Mouse (Mus musculus) layer of hippocampus, postnatal 25 days (tissue): ENCODE data around the gene Vamp8. TPM values are rescaled to one million over a fixed set of nuclear protein-coding genes. Genes with fewer than 3 reads are reported as not detected.
A peak's percentile ranks its signal among the peaks of the same experiment; 100 is the strongest.

Experiments used
- DNase-seq, 2 experiments: peaks; one replicate each; pipeline ENCODE4 v3.0.0; 2022; ENCODE audit warnings: mixed read lengths in 2 of 2, low spot score in 1 of 2; ENCODE audit errors: extremely low spot score in 1 of 2
- total RNA-seq, 2 experiments: library from RNA; stranded (reverse); gene quantifications; 2 replicates each; pipeline ENCODE4 v1.2.3; 2021

Gene Vamp8
- total RNA-seq, 2 experiments from 2014 or later: 14.3 to 16.2 TPM

DNA sequence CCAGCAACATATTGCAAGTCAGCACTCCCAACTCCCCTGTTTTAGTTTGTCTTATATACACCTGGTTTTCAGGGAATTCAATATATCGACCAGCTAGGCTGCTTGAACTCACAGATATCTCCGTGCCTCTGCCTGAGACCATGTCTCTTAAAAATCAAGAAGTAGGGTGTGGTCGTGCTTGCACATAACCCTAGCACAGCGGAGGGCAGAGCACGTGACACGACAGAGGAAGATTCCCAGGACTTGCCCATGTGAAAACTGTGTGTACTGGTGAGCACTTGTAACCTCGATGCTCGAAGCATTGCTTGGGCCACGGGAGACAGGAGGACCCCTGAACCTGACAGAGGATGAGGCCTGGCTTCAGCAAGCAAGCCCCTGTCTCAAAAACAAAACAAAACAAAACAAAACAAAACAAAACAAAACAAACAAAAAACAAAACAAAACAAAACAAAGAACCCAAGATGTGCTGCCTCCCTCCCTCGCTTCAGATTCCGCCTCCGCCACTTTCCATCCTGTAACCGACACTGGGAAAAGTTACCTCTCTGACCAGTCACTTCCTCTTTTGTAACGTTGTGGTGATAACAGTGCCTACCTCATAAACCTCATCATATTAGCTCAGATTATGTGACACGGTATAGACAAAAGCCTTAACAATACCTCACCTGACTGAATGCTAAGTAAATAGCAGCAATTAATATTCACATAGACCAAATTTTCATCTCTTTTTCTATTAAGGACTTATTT, 15.5 kb downstream of the Vamp8 start:
- DNase-seq: no peak

DNA sequence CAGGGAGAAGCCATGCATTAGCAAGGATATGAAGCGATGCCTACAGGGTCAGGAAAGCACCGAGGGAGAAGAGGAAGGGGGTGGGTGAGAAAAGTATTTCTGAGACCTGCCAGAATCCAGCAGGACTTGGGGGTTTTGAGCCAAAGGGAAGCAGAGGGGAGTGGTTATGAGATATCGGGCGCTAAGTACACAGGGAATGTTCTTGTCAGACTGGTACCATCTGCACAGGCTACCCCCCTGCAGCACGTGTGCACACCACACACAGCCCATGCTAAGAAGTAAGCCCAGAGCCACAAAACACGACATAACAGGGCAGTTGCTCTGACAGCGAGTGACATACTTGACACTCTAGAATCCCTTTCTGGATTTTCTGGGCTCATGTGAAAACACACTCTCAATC, 16.3 kb downstream of the Vamp8 start:
- no peak for DNase-seq

DNA sequence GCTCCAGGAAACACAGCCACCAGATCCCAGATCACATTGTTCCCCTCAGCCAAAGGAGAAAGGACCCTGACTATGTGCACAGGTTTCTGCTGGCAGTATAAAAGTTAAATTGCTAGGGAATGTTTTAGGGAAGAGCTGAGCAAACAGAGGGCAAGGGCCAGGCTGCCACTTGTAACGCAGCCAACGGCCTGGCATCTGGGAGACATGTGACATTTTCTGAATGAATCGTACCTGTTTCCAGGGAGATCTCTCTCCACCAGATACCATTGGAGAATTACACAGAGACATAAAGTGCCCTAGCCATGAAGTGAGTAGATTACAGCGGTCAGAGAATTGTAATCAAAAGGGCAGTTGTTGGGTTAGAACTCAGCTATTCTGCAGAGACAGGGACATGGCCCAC, 17.3 kb downstream of the Vamp8 start:
- DNase-seq: no peak

DNA sequence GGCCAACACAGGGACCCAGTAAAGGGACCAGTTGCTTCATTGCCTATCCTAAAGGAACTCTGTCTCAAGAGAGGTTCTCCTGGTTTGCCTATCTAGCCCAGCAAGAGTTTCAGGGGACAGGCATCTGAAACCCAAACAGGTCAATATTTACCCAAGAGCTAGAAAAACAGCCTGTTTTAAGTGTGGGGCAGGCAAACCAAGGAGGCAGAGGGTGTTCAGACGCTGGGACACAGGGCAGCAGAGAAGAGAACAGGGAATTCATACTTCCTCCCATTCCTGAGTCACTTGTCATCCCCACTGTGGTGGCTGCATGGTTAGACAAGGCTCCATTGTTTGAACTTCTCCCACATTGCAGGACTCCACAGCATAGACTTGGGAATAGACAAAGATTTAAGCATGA, 18.9 kb downstream of the Vamp8 start:
- no peak for DNase-seq

DNA sequence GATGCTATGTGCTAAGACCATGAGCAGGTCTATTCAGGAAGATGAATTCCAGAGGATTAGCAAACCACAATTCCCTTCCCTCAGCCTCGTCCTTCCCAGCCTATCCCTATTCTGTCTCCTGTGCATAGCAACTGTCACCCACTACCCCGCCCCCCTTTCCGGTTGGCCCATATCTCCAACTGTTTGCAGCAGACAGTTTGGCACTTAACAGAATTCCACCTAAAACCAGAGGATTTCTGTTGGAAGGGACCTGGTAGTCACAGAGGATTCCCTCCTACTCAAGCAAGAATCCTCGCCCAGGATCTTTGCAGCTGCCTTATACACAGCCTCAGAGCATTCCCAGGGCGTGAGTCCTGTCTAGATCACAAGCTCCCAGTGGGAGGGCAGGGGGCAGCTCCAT, 19.4 kb downstream of the Vamp8 start:
- DNase-seq: peak in 1 of 2 experiments; percentile 39

DNA sequence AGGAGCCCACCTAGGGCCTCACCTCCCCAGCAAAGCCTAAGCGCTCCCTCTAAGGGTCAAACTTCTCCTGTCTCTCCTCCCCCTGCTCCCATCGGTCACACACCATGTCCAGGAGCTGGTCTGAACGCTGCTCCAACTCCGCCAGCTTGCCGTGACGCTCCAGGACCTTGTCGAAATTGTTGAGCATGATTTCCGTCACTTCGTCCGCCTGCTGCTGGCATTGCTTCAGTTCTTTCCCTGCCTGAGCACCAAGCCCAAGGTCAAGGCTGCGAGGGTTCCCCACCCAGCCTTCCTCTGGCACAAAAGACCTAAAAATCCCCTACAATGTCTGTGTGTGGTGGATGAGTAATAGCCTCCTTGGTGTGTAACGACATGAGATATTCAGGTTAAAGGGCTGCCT, 20.4 kb downstream of the Vamp8 start:
- no peak for DNase-seq

DNA sequence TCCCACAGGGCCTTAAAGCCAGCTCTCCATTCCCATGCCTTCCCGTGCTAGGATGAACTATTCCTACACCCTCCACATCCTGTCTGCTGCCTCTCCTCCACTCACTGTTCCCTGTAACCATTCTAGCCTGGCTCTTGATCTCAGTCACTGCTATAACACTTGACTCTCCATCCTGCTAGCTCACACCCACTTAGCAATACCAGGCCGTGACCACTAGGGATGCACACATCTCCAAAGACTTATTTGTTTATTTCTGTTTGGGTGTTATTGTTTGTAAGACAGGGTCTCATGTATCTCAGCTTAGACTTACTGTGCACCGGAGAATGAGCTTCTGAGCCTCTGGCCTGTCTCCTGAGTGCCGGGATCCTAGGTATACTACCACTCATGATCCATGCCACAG, 20.9 kb downstream of the Vamp8 start:
- DNase-seq: no peak

DNA sequence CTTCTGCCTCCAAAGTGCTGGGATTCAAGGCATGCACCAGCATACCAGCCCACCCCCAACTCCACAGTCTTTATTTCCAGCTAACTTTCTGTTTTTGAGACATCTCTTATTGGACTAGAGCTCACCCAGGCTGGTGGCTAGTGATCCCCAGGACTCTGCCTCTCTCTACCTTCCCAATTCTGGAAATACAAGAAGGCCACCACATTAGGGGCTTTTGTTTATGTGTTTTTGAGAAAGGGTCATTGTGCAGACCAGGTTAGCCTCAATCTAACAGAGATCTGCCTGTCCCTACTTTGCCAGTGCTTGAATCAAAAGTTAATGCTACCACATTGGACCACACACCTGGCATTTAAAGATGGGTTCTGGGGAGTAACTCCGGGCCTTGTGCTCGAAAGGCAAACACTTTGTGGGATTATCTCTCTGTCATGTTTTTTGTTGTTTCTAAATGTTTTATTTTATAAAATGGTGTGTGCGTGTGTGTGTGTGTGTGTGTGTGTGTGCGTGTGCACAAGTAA, 23.0 kb downstream of the Vamp8 start:
- DNase-seq: no peak

DNA sequence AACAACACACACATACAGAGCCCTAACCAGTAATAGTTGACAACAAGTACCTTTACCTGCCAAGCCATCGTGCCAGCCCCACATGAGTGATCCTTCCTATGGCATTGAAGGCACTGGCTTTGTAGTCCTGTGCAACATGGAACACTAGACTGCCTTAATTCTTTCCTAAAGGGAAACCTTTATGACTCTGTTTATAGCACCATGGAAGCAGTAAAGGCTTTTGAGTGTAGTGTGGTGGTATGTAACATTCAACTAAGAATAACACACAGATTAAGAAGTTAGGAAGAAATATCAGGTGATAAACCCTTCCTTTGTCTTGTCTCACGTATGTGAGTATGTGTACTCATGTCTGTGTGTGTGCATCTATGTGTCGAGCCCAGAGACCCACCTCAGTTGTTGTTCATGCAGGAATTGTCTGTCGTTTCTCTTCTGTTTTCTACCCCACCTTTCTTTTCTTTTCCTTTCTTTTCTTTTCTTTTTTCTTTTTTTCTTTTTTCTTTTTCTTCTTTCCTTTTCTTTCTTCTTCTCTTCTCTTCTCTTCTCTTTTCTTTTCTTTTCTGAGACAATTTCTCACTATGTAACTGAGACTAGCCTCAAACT, 23.6 kb downstream of the Vamp8 start, which contains the start of gene Rnf181:
Rnf181 (minus strand) TSS at position 113 of the 600 bp plus-strand sequence.
- no peak for DNase-seq

DNA sequence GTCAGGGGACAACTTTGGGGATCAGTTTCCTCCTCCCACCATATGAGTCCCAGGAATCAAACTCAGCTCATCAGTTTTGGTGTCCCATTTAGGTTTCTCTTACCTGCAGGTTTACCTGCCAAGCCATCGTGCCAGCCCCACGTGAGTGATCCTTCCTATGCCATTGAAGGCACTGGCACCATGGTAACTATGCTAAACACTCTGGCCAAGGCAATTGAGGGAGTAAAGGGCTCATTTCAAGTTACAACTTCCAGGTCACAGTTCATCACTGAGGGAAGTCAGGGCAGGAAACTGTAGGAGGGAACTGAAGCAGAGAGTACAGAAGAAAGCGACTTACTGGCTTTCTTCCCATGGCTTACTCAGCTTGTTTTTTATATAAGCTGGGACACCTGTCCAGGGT, 24.2 kb downstream of the Vamp8 start:
- no peak for DNase-seq

DNA sequence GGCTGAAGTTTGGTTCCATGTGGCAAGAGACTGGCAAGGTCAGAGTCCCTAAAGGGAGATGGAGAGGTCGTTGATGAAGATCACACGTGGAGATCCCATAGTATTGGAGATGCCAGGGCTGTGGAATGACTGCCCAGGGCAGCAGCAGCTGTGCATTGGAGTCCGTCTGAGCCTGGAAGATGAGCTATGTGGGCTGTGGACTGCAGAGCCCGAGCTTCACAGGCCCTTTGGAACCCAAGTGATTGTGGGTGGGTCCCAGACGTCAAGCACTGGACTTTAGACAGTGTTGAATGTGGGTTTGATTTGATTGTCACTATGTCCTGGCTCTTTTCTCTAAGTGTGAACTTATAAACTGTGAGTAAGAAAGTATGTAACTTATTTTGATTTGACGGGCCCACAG, 25.5 kb downstream of the Vamp8 start:
- DNase-seq: no peak

DNA sequence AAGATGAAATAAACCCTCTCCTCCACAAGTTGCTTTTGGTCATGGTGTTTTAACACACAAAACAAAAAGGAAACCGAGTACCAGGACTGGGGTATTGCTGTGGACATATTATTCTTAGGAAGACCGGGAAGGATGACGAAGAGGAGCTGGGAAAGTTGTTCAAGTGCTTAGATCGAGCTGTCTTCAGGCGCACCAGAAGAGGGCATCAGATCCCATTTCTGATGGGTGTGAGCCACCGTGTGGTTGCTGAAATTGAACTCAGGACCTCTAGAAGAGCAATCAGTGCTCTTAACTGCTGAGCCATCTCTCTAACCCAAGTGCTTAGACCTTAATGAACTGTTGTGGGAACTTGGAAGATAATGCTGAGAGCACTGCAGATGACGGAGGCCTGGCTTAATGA, 26.5 kb downstream of the Vamp8 start:
- no peak for DNase-seq

DNA sequence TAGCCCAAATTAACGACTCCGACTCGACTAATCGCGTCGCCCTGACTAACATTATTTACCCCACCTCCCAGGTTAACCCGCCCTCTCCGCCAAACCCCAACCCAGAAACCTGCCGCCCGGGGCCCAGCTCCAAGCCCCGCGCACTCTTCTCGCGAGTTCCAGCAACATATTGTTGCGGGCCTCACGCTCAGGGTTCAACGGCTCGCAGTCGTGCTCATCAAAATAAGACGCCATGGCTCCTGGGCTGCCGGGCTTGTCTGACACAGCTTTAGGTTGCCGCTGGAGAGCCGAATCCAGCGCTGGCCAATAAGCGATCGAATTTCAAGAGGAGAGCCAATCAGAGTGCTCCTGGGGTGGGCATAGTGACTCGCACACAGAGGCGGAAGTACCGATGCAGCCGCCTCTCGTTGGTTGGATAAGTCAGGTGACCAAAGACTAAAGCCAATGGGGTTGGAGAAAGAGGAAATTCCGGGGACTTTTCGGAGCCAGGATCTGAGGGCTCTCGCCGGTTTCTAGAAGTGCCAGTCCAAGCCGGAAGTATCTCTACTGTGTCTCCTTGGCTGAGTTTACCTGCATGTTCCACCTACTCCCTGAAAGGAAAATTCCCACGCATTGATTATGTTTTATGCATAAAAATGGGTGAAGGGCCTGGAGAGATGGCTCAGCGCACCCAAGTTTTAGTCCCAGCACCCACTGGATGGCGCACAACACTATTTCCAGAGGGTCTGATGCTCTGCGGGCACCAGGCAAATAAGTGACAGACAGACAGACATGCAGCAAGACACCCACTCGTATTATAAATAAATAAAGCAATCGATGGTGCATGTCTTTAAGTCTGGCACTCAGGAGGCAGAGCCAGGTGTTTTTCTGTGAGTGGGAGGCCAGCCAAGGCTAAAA, 28.1 kb downstream of the Vamp8 start:
- DNase-seq: peak; percentile 79 to 83

DNA sequence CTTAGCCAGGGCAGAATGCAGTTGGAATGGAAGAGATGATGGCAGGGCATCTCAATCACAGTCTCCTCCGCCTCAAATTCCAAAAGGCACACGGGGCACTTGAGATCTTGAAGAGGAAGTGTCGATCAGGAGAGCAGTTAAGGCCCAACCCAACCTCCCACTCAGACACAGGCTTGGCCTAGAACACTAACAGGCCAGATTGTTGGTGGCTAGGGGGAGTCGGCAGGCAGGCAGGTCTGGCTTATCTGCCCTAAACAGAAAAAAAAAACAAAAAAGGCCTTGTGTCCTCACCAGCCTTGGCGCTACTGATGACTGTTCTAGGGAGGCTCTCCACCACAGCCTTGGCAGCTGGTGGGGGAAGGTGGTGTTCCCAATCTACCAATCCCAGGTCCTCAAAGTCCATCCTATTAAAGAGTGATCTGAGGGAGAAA, 29.4 kb downstream of the Vamp8 start:
- DNase-seq: no peak

DNA sequence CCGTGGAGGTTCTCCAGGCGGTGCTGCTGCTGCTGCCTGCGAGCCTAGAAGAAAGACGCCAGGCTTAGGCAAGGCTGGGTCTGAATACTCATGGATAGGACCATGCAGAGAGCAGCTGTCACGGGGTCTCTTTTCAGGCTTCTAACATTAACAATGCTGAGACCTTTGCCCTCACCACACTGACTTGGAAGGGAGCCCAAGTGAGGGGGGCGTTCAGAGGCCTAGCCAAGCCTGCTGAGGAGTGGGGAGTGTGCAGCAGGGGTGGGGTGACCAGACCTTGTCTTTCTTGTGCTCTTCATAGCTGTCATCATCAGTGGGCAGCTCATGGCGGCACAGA, 29.9 kb downstream of the Vamp8 start:
- DNase-seq: no peak

DNA sequence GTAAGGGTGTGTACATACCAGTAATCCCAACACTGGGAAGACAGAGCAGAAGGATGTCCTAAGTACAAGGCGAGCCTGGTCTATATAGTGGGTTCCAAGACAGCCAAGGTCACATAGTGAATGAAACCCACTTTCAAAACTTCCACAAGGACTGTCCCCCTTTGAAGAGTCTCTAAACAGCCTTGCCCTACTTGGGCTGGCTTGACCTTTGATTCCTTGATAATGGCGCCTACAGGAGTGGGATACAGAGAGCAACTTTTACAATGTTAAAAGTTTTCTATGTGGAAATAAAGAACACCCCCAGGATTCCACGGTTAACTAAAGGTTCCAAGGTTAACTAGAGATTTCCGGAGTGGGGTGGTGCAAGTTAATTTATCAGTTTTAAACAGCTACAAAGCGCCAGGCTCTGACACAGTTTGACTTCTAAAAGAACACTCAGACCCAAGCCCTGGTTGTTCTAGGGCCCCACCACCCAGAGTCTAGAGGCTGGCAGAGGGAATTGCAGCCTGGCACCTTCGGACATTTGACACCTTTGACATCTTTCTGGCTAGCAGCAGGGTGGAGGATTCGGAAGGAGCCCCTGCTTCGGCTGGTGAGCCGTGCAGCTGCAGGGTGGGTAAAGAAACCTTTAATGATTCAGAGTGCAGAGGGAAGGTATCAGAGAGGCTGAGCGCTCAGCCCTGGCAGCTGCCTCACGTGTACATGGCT, 30.5 kb downstream of the Vamp8 start:
- no peak for DNase-seq

DNA sequence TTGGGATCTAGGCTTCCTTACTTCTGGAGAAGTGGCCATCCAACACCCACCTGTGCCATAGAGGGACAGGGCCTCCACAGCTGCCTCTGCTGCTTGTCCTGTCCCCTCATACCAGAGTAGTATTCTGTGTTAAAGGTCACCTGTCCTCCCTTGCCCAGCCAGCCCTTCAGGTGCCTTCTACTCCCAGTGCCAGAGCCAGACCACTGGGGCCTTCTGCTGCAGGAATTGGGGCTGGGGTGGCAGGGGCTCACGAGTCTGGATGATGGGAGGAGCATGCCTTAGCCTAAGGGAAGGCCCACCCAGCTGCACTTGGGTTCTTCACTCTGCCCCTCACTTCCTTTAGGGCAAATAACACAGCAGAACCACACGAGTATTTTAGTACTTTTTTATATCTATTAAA, 31.2 kb downstream of the Vamp8 start:
- no peak for DNase-seq

DNA sequence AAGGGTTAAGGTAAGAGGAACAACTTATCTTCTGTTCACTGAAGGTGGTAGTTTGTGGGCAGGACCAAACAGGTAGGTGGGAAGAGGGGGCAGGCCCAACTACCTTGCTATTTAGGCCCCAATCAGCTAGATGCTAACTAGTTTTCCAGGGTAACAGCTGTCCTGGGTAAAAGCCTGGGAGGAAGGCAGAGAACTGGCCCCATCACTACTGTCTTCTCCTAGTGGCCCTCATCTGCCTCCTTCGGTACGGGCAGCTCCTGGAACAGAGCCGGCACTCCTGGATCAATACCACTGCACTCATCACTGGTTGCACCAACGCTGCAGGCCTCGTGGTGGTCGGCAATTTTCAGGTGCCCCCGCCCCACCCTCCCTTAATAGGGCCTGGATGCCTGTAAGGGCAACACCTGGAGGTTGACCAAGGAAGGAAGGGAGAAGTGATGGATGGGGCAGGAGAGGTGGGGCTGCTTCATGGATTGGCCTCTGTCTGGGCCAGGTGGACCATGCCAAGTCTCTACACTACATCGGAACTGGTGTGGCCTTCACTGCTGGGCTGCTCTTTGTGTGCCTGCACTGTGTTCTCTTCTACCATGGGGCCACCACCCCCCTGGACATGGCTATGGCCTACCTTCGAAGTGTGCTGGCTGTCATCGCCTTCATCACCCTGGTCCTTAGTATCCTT, 32.3 kb downstream of the Vamp8 start:
- DNase-seq: no peak

DNA sequence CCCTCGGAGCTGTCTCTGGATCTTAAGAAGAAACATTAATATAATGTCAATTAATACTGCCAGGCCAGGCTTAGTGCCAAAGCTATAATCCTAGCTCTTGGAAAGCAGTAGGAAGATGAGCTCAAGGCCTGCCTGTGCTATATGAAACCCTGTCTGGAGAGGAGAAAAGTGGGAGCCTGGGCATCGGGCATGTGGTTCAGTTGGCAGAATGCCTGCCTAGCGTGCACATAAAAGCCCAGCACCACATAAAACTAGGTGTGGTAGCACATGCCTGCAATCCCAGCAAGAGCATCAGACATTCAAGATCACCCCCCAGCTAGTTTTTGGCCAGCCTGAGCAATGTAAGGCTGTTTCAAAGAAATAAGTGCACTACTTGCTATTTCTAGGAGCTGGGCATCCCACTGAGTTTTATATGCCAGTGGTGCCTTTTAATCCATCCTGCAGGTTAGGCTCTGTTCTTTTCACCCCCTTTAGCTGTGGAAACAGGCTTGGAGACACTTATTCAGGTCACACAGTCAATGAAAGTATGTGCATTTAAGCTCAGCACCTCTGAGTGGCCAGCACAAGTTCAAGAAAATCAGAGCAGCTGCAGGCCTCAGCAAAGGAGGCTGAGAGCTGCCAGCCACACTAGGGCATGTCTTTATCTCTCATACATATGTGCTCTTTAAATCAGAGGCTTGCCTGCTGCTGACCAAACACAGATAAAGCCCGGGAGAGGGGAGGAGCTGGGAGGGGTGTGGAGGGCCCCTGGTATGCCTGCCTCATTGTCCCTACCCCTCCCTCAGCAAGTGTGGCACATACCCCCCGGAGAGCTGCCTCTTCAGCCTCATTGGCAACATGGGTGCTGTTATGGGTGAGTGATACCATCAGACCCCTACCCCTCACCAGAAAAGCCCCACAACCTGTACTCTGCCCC, 33.1 kb downstream of the Vamp8 start:
- no peak for DNase-seq
